Mouse (Mus musculus) CD4-positive, CD25-positive, alpha-beta regulatory T cell, adult 4 months (primary cell): Measurements from ENCODE around the gene Angptl7. TPM values are rescaled to one million over a fixed set of nuclear protein-coding genes. Genes with fewer than 3 reads are reported as not detected.

Source experiments
- ATAC-seq: one replicate; pipeline ENCODE4 v1.8.0; 2017
- polyA plus RNA-seq, 2 experiments: library from polyadenylated mRNA; unstranded; fragments of 100-300 nt; shearing (Covaris generic); gene quantifications; one replicate each; pipeline ENCODE4 v1.2.1; 2017

The Angptl7 gene
- under 1 TPM; 0.59 to 0.65 TPM for polyA plus RNA-seq

DNA sequence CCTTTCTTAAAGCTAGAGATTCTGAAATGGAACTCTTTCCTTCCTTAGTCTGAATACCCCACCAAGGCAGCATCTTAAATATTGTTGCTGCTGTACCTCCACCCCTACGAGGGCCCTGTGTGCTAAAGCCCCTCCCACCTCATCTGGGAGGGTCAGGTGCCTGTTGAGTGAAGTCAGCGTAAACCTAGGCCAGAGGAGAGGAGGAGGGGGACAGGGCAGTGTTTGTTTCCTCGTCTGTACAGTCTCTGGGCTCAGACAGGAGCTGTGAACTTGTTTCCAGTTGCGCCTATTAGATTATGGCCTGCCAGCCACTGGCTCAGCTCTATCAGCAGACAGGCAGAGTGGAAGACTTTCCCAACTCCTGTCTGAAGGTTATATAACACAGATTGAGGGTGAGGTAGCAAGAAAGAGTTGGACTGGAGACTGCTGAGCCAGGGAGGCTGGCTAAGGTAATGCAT, at the start of gene Angptl7:
Angptl7 (minus strand) TSS at position 51 of the 458 bp plus-strand sequence.
- no peak for ATAC-seq

- ATAC-seq, result no peak
Measured at GRCm38 (mm10) chr4:148549106-148549505, 48.8 kb upstream of the Angptl7 start.

- no peak for ATAC-seq
Measured at GRCm38 (mm10) chr4:148535876-148536275, 35.6 kb upstream of the Angptl7 start.

DNA sequence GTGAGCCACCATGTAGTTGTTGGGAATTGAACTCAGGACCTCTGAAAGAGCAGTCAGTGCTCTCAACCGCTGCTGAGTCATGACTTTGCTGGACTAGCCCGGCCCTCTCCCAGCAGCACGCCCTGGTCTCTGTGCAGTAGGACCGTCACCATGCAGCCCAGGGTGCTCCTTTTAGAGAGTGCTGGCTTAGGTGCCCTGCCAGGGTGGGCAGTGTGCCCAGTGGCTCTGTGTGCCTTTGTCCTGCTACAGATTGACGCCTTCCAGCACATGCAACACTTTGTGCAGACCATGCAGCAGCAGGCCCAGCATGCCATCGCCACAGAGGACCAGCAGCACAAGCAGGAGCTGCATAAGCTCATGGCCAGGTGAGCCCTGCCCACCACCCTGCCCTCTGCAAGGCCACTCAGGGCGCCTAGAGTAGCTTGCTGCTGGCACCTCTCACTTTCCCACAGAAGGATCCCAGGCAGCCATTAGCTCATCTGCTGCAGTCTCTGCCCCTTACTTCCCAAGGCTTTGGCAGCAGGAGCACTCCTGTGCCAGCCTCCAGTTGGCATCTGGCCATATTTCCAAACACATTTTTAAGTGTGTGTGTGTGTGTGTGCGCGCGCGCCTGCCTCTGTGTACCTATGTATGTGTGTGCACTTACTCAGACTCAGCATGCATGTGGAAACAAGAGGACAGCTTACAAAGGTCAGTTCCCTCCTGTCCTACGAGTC, 33.5 kb upstream of the Angptl7 start:
- ATAC-seq, result no peak

DNA sequence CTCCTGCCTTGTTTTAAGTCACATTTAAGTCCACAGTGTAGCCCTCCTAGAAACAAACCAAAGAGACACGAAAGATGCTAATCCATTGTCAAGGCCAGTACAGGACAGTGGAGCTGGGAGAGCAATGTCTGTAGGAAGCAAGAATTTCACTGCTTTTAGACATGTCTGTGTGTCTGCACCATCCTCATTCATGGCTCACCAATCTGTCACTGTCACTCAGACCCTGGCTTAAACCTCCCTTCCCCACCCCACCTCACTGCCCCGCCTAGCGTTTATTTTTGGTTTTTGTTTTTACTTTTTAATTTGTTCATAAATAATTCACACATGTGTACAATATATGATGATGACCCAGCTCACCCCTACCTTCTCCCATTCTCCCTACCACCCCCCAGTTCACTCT, 32.3 kb upstream of the Angptl7 start:
- no peak for ATAC-seq

DNA sequence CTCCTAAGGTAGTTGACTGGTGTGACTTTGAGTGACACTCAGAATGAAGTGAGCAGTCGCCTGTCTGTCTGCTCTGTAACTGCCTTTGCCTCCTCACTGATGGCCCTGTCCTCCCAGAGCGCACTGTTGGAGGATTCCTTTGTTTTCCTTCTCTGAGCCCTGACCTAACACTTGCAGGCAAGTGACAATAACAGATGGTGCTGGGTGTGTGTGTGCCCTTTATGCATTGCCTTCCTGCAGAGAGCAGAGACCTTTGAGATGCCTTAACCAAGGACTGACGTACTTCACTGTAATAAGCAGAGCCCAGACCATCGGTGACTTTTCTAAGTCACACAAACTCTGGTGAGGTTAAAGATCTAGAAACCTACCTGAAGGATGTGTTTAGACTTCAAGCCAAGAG, 31.1 kb upstream of the Angptl7 start:
- ATAC-seq, result no peak

- ATAC-seq, result no peak
Measured at GRCm38 (mm10) chr4:148530778-148531177, 30.5 kb upstream of the Angptl7 start.

- ATAC-seq, result no peak
Measured at GRCm38 (mm10) chr4:148530351-148530750, 30.1 kb upstream of the Angptl7 start.

DNA sequence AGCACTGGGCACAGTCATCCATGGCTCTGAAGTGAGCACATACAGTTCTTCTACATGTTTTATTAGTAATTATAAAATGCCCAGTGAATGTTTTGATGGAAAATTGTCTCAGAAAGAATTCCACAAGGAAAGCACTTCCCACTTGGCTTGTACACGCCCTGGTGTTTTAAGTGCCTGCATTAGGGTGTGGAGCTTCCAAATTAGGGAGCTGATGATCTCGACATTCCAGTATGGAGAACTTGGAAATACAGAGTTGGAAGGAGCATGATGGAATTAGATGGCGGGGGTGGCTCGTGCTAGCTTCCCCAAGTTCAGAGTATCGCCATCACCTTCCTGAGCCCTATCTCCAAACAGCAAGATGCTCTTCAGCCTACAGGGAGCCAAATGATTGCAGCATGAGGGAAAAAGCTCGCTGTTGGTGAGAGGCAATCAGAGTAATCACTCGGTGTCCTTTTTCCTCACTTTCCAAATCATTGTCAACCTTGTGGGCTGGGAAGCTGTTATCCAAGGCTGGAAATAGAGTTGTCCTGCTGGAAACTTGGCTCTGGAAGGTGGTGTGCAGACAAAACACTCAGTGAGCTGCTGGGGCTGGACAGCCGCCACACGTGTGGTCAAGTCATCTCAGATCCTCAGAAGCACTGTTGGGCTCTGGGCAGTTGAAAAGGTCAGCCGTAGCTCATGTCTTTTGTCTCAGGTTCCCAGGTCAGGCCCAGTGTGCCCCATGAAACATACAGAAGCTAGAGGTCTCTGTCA, 27.1 kb upstream of the Angptl7 start:
- ATAC-seq, result no peak

DNA sequence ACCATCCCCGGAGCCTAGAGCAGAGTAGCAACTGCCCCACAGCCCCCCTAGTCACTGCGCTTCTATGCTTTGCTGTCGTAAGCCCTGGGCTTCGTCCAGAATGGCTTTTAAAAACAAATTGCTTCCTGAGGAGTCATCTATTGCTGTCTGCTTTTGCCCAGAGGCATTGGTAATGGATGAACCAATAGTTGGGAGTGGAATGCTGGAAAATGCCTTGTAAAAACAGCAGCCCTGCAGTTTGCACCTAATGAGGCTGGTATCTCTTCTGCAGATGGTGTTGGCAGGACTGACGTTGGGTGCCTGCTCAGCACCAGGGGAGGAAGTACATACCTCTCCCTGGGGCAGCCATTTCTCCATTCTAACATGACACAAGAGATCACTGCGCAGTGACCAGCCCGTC, 23.3 kb upstream of the Angptl7 start:
- ATAC-seq, result no peak

GRCm38 (mm10) chr4:148518235-148518795, 18.1 kb upstream of the Angptl7 start:
- no peak for ATAC-seq

DNA sequence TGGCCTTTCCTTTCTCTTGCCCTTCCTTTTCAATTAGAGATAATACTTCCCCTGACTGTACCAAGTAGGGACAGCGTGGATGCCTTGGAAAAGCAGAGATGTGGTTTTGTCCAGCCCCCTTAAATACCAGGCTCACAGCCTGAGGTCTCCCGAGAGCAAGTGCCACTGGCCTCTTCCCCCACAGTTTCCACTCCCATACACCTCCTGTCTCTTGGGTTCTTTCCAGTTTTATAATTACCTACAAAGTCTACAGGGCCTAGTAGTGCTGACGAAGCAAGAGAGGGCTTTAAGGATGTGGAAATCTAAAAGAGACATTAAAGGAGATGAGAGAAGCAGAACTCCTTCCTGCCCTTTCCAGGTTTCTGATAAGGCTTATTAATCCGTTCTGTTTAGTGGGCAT, 17.5 kb upstream of the Angptl7 start:
- no peak for ATAC-seq

DNA sequence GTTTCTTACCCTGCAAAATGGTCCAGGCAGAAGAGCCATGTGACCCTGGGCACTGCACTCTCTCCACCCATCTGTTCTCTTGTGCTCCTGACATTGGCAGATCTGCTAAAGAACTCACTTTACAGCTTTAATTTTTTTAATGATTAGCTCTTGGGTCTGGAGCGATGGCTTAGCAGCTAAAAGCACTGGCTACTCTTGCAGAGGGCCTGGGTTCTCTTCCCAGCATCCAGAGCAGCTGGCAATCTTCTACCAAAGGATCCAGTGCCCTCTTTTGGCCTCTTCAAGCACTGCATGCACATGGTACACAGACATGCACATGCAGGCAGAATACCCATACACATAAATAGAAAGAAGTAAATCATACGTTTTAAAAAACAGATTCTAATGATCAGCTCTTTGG, 15.1 kb upstream of the Angptl7 start:
- no peak for ATAC-seq

DNA sequence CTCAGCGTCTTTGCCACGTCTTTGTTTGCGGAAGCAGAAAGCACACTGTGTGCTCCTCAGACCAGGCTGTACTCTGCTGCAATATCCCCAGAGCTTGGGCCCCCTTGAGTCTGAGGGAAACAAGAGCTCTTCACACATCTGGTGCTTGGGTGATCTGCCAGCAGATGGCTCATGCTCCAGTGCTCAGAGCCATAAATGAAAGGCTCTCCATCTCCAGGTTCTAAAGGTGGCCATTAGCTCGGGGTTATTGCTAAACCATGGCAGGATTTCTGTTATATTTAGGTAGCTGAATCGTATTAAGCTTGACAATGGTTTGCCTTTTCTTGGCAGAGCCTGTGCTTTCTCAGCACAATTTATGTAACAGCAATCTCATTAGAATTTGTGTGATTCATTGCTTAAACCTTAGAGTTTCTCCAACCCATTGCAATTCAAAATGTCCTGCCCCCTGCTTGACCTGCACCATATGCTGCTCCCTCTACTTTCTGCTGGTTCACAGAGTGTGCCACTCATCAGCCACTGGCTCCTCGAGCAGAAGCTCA, 12.8 kb upstream of the Angptl7 start:
- no peak for ATAC-seq

GRCm38 (mm10) chr4:148511334-148511733, 11.1 kb upstream of the Angptl7 start:
- ATAC-seq, result no peak

GRCm38 (mm10) chr4:148510691-148511090, 10.4 kb upstream of the Angptl7 start:
- ATAC-seq, result no peak

- ATAC-seq, result peak; percentile 58
Measured at GRCm38 (mm10) chr4:148509450-148510084, 9.3 kb upstream of the Angptl7 start.

DNA sequence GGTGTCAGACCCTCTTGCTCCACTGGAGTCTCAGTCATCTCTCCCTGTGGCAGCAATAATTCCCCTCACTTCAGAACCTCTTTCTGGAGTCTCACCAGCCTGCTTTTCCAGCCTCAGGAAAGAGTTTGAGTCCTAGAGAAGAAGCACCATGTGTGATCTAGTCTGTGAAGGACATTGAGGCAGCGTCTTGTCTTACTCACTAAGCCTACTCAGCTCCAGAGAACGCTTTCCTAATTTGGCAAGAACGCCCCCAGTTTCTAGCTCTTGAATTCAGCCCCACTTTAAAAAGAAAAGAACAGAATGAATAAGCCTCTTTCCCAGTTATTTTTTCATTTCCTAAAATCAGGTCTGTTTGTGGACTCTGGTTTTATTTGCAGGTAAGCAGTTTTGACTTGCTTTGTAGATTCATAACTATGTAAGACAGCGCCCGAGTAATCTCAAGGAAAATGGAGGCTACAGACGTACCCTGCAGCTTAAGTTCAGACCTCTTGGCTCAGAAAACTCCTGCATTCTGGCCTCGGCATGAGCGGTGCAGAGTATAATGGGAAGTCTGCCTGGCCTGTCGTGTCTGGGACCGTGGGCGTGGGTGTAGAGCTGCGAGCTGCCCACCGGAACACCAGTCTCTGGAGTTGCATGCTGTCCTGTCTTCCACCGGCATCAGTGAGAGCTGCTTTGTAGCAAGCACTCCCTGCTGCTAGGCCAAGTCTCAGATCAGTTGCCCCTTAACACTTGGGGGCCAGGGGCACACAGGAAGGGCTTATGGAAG, 8.0 kb upstream of the Angptl7 start:
- ATAC-seq, result no peak

GRCm38 (mm10) chr4:148507585-148507984, 7.3 kb upstream of the Angptl7 start:
- ATAC-seq, result no peak

DNA sequence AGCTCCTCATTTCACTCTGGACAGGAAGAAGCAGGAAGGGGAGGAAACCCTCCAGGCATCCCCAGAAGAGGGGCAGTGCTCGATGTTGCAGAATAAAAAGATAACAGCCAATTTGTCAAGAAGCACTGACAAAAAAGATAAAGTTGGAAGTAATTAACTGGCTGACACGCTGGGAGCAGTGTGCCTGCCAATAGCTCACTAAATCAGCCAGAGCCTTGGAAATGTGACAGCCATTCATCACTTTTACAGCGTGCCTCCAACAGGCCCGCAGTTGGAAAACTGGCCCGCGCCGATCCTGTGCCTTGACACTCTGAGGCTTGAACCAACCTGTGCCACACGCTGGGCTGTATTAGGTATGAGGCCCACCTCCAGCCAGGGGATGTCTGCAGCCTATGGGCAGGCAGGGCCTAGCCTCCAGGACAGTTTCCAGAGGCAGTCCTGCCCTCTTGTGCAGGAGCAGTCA, 4.3 kb upstream of the Angptl7 start:
- no peak for ATAC-seq

DNA sequence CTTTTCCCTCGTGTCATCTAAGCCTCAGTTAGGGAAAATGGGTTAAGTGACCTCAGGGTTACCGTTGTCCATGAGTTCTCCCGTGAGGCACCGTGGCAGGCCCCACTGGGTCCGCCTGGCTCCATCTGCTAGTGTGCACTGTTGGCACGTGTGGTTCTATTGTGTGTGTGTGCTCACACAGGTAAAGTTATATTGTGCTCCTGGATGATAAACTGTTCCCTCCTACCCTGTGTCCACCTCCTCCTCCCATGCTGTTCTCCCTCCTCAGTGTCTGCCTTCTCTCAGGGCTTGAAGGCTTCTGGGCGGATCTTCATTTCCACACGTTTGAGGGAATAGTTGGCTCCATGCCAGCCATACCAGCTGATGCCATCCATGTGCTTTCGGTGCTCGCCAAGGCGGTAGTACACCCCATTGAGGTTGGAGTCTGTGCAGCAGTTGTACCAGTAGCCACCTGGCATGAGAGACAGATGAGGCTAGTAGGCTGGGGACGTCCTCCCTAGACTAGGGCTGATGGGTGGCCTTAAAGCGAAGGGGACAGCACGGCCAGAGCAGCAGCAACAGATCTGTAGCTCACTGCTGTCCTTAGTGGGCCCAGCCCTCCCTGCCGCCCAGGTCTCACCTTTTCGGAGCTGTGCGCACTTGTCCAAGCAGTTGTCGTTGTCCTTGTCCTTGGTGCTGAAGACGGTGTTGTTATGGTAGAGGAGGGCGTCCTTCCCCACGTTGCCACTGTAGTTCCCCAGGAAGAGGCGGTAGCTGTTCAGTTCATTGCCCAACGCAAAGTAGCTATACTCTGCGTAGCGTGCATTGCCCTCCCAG, 4.2 kb downstream of the Angptl7 start:
- no peak for ATAC-seq
